Mouse (Mus musculus) embryonic facial prominence, embryonic 10.5 days (tissue): ENCODE measurements around the gene Nek10. TPM values are rescaled to one million over a fixed set of nuclear protein-coding genes. Genes with fewer than 3 reads are reported as not detected.

Source experiments
- DNase-seq: peaks from one replicate; pipeline ENCODE4 v3.0.0-alpha.2; 2017; ENCODE audit warnings: low spot score
- H3K27ac ChIP-seq: fragments of 300-500 bp; sonication (generic); replicated peaks from 2 replicates; pipeline ENCODE4 v1.5.1; 2016; ENCODE audit warnings: mild to moderate bottlenecking
- H3K27me3 ChIP-seq: fragments of 300-500 bp; sonication (generic); replicated peaks from 2 replicates; pipeline ENCODE4 v1.6.1; 2016; ENCODE audit warnings: low read depth, mild to moderate bottlenecking; ENCODE audit not compliant: poor library complexity, severe bottlenecking
- H3K36me3 ChIP-seq: fragments of 300-500 bp; sonication (generic); replicated peaks from 2 replicates; pipeline ENCODE4 v1.6.1; 2016; ENCODE audit warnings: mild to moderate bottlenecking, moderate library complexity
- H3K4me1 ChIP-seq: fragments of 300-500 bp; sonication (generic); 2 replicates; pipeline ENCODE4 v1.6.1; 2016
- H3K4me3 ChIP-seq: fragments of 300-500 bp; sonication (generic); 2 replicates; pipeline ENCODE4 v1.5.1; 2016; ENCODE audit warnings: mild to moderate bottlenecking, moderate library complexity
- H3K9me3 ChIP-seq: fragments of 300-500 bp; sonication (generic); 2 replicates; pipeline ENCODE4 v1.6.1; 2016; ENCODE audit warnings: mild to moderate bottlenecking
- WGBS: fragments of 180-500 bp; shearing (Covaris S2); methylation state at CpG from one replicate; pipeline ENCODE4 v1.1.7; 2016; 5-methylcytosine and 5-hydroxymethylcytosine counted together
- polyA plus RNA-seq: library from polyadenylated mRNA; unstranded; fragments of >200 nt; fragmentation: Nextera tagmentation; extraction: Ambion mirVana; gene quantifications from 2 replicates; pipeline ENCODE4 v1.2.1, GENCODE M21; 2016

Nek10 gene
- polyA plus RNA-seq, 1 experiment from 2014 or later = not detected

- Histone ChIP-seq H3K27me3 (no peaks in the 10 kb centered on the region), H3K27ac (no peak overlapping the region), H3K4me1 (no peaks in the 10 kb centered on the region), H3K36me3 (no peaks in the 10 kb centered on the region), H3K4me3 (no peak overlapping the region), H3K9me3 (no peaks in the 10 kb centered on the region)
- no peak for DNase-seq
Observed at GRCm38 (mm10) chr14:14894776-14895175, 91.6 kb downstream of the Nek10 start.

- Histone ChIP-seq H3K27me3 (no peaks in the 10 kb centered on the region), H3K27ac (no peak overlapping the region), H3K4me3 (no peak overlapping the region), H3K36me3 (no peaks in the 10 kb centered on the region), H3K4me1 (no peaks in the 10 kb centered on the region), H3K9me3 (no peaks in the 10 kb centered on the region)
- WGBS = 95% methylated on average over 2 of the region's 2 CpGs
- DNase-seq = no peak
Observed at GRCm38 (mm10) chr14:14895363-14895762, 92.1 kb downstream of the Nek10 start.

DNA sequence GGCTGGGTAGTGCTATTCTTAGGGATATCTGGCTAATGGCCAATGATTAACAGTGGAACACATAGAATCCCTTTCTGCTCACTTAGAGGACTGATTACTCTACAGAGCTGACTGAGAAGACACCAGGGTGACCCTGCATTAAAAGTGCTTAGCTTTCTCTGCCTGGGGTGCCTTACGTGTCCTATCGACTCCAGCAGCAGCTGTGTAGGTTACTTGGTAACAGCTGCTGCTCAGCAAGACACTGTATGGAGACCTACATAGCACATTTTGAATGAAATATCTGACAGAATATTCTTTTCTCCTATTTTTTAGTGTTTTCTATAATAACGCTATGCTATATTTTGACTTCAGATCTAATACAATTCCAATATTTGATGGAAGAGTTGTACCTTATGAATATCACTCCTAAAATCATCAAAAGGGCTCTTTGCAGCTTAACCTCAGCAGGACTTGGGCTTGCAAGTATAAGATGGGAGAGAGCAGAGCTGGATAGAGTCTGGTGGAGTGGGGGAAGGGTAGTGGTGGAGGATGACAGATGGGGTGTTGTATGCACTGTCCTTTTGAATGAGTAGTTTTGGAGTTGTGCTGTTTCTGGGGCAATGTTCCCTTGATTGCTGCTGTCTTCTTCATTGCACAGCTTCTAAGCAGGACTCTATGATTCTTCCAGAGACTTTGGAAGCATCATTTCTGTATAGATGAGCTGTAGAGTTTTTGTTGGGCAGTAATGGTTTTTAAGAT lies 93.4 kb downstream of the Nek10 start:
- Histone ChIP-seq H3K9me3 (no peaks in the 10 kb centered on the region), H3K27ac (no peak overlapping the region), H3K27me3 (no peaks in the 10 kb centered on the region), H3K4me3 (no peak overlapping the region), H3K4me1 (no peaks in the 10 kb centered on the region), H3K36me3 (no peaks in the 10 kb centered on the region)
- WGBS = 84% methylated on average over 3 of the region's 3 CpGs
- DNase-seq = no peak

- no peaks in the 10 kb centered on the region for H3K4me1 ChIP-seq
- no peak overlapping the region for H3K27ac ChIP-seq
- no peaks in the 10 kb centered on the region for H3K27me3 ChIP-seq
- H3K36me3 ChIP-seq = no peaks in the 10 kb centered on the region
- H3K4me3 ChIP-seq = peak overlapping the region; percentile 32; the same call in 1 of the 2 replicates
- WGBS = 17% methylated on average over 9 of the region's 9 CpGs
- H3K9me3 ChIP-seq = no peaks in the 10 kb centered on the region
- peak; percentile 62 for DNase-seq
Observed at GRCm38 (mm10) chr14:14904750-14905529, 101.7 kb downstream of the Nek10 start.

- H3K27ac ChIP-seq = no peak overlapping the region
- no peaks in the 10 kb centered on the region for H3K36me3 ChIP-seq
- no peaks in the 10 kb centered on the region for H3K9me3 ChIP-seq
- H3K27me3 ChIP-seq = no peaks in the 10 kb centered on the region
- H3K4me1 ChIP-seq = no peaks in the 10 kb centered on the region
- no peak overlapping the region for H3K4me3 ChIP-seq
- no peak for DNase-seq
- WGBS = 81% methylated on average over 5 of the region's 5 CpGs
Observed at GRCm38 (mm10) chr14:14905530-14905852, 102.3 kb downstream of the Nek10 start.

DNA sequence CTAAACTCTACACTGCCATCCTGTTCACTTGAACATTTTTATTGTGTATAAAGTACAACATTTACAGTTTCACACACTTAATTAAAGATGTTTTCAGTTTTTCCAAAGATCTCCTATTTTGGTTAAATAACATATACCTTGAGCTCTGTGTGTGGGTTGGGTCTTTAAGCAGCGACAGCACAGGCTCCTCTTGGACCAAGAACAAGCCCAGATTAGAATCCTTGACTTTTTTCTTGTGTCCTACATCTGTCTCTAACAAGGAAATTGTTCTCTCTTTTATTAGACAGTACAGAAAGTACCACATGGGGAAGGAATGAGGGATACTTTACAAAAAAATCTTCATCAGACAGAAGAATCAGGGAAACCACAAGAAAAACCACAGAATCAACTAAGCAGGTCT lies 122.4 kb downstream of the Nek10 start:
- no peak for DNase-seq
- 67% methylated on average over 1 of the region's 1 CpGs for WGBS

GRCm38 (mm10) chr14:14927559-14927958 lies 124.3 kb downstream of the Nek10 start:
- DNase-seq = no peak
- no peak overlapping the region for H3K4me3 ChIP-seq
- 88% methylated on average over 2 of the region's 2 CpGs for WGBS
- H3K27ac ChIP-seq = no peak overlapping the region
- H3K9me3 ChIP-seq = no peaks in the 10 kb centered on the region
- H3K27me3 ChIP-seq = no peaks in the 10 kb centered on the region
- H3K4me1 ChIP-seq = no peaks in the 10 kb centered on the region
- no peaks in the 10 kb centered on the region for H3K36me3 ChIP-seq

More for the DNA sequence above, 122.4 kb downstream of the Nek10 start:
- no peaks in the 10 kb centered on the region for H3K36me3 ChIP-seq
- H3K4me1 ChIP-seq = no peaks in the 10 kb centered on the region
- H3K4me3 ChIP-seq = no peak overlapping the region
- no peaks in the 10 kb centered on the region for H3K27me3 ChIP-seq
- H3K27ac ChIP-seq = no peak overlapping the region
- no peaks in the 10 kb centered on the region for H3K9me3 ChIP-seq

GRCm38 (mm10) chr14:14934977-14935376 lies 131.8 kb downstream of the Nek10 start:
- H3K4me1 ChIP-seq = no peaks in the 10 kb centered on the region
- 80% methylated on average over 2 of the region's 2 CpGs for WGBS

DNA sequence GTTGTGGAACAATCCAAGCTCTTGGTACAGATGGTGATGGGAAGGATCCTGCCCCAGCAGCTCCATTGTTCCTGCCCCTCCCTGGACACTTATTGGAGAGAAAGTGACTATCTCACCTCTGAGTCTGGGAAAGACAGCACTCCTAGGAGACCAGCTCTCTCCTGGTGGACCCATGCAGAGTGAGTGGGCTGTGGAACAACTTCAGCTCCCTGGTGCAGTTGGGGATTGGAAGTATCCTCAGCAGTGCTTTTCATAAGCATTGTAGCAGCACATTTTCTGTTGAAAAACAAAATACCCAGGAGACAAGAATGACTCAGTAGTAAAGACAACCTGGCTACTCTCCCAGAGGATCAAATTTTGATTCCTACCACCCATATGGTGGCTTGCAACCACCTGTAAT lies 142.7 kb downstream of the Nek10 start:
- H3K9me3 ChIP-seq = no peaks in the 10 kb centered on the region
- H3K27me3 ChIP-seq = no peaks in the 10 kb centered on the region
- H3K4me3 ChIP-seq = no peak overlapping the region
- no peaks in the 10 kb centered on the region for H3K36me3 ChIP-seq
- DNase-seq = no peak
- no peaks in the 10 kb centered on the region for H3K4me1 ChIP-seq
- H3K27ac ChIP-seq = no peak overlapping the region

More at GRCm38 (mm10) chr14:14934977-14935376, 131.8 kb downstream of the Nek10 start:
- no peaks in the 10 kb centered on the region for H3K27me3 ChIP-seq
- no peak overlapping the region for H3K27ac ChIP-seq
- no peak for DNase-seq
- no peaks in the 10 kb centered on the region for H3K9me3 ChIP-seq
- H3K36me3 ChIP-seq = no peaks in the 10 kb centered on the region
- H3K4me3 ChIP-seq = no peak overlapping the region

GRCm38 (mm10) chr14:14949023-14949422 lies 145.8 kb downstream of the Nek10 start:
- H3K4me3 ChIP-seq = no peak overlapping the region
- no peak overlapping the region for H3K27ac ChIP-seq
- H3K4me1 ChIP-seq = no peaks in the 10 kb centered on the region
- H3K36me3 ChIP-seq = no peaks in the 10 kb centered on the region
- DNase-seq = no peak
- H3K9me3 ChIP-seq = no peaks in the 10 kb centered on the region
- WGBS = 65% methylated on average over 2 of the region's 2 CpGs
- no peaks in the 10 kb centered on the region for H3K27me3 ChIP-seq

DNA sequence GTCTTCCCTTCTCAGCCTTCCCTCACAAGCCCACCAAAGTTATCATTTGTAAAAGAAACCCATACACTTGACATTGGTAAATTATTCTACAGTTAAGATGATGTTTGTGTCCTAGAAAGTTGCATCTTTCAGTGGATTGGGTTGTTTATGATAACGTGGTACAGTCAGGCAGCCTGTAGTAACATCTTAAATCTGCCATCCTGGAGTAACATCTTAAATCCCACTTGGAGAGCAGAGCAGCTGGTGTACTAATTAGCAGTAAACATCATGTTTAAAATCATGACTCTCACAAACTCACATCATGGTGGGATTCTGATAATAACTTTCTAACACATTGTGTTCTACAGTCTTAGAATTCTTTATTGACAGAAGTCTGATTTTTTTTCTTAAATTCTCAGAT lies 148.6 kb downstream of the Nek10 start:
- Histone ChIP-seq H3K4me1 (no peaks in the 10 kb centered on the region), H3K27me3 (no peaks in the 10 kb centered on the region), H3K9me3 (no peaks in the 10 kb centered on the region), H3K27ac (no peak overlapping the region), H3K36me3 (no peaks in the 10 kb centered on the region), H3K4me3 (no peak overlapping the region)
- DNase-seq = no peak
- 73% methylated on average over 1 of the region's 1 CpGs for WGBS

- 90% methylated on average over 2 of the region's 2 CpGs for WGBS
- DNase-seq = no peak
- H3K36me3 ChIP-seq = no peaks in the 10 kb centered on the region
Observed at GRCm38 (mm10) chr14:14959780-14960440, 156.7 kb downstream of the Nek10 start.

More at GRCm38 (mm10) chr14:14959780-14960440, 156.7 kb downstream of the Nek10 start:
- Histone ChIP-seq H3K27ac (no peak overlapping the region), H3K4me3 (no peak overlapping the region), H3K9me3 (no peaks in the 10 kb centered on the region), H3K27me3 (no peaks in the 10 kb centered on the region), H3K4me1 (no peaks in the 10 kb centered on the region)
